Mouse (Mus musculus): Measurements from ENCODE around the gene Zcchc10.
"Not testable (repeated sequence)": the region's sequence is repeated elsewhere in the genome, so short reads cannot be mapped to it uniquely, and the experiment has no call there.

Gene Zcchc10

DNA sequence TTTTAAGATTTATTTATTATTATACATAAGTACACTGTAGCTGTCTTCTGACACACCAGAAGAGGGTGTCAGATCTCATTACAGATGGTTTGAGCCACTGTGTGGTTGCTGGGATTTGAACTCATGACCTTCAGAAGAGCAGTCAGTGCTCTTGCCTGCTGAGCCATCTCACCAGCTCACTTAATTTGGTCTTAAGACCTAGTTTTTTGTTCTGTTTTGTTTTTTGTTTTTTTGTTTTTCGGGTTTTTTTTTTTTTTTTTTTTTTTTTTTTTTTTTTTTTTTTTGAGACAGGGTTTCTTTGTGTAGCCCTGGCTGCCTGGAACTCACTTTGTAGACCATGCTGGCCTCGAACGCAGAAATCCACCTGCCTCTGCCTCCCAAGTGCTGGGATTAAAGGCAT is 5.9 kb upstream of the Zcchc10 start:
- not testable (repeated sequence) for DNase-seq

DNA sequence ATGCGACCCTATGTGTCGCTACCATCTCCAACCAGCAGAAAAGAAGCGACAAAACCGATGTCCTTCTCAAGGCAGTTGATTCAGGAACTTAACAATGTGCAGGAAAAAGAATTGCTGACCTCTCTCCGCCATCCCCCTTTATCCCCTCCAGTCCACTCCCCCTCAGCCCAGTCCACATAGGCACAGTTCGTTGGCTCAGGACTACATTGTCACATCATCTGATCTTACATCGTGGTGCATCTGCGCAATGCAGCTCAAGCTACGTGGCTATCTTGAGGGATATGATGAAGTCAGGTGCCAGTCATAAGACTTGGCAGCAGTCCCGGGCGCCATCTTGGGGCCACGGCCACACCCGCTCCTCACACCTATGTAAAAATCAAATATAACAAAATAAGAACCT is 4.6 kb upstream of the Zcchc10 start:
- DNase-seq, result not testable (repeated sequence)

DNA sequence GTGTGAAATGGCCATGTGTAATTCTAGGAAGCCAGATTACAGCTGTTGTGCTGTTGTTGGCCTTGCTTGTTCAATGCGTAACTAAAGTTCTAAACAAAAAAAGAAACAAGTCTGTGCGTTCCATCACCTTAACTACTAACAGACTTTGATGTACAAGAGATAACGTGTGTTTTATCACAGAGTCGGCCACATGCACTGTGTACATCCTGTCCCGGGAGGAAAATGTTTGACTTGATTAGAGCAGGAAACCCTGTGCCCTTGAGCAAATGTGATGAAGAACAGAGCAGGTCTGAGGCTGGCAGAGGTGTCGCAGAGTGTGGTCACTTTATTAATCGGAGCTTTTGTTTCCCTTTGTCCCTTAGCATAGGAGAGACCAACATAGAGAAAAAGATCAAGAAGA is 5.8 kb downstream of the Zcchc10 start:
- DNase-seq, result no peak

DNA sequence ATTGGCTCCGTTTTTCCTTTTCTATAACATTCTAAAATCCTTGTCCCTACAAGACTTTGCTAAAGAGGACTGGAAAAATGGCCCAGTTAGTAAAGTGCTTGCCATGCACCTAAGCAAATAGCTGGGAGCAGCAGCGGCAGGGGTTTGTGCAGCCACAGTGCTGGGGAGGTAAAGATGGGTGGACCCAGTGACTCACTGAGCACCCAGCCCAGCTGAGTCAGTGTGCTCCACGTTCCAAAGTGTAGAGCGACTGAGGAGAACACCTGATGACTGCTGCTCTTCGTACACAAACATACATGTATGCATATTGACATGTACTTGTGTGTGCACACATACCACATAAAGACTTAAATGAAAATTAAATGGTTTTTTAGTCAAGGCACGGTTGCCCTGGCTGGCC is 6.6 kb downstream of the Zcchc10 start:
- no peak for DNase-seq

DNA sequence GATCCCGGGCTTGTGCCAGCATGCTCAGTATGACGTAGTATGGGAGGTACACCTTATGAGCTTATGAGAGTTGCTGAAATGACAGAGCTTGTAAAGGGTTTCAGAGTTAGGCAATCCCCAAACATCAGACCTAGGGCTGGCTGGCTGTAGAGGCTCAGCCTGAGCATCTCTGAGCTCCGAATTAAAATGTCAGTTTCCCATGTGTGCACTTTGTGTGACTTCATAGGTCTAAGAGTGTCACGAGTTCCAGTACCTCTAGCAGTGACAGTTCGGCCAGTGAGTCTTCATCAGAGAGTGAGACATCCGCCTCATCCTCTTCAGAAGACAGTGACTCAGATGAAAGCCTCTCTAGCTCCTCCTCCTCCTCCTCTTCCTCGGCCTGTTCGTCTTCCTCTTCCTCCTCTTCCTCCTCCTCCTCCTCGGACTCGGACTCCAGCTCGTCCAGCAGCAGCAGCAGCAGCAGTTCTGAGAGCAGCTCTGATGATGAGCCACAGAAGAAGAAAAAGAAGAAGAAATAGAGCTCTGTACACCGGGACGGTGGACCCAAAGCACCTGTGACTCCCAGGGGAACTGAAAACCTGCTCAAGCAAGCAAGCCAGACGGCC is 7.7 kb downstream of the Zcchc10 start:
- no peak for DNase-seq

DNA sequence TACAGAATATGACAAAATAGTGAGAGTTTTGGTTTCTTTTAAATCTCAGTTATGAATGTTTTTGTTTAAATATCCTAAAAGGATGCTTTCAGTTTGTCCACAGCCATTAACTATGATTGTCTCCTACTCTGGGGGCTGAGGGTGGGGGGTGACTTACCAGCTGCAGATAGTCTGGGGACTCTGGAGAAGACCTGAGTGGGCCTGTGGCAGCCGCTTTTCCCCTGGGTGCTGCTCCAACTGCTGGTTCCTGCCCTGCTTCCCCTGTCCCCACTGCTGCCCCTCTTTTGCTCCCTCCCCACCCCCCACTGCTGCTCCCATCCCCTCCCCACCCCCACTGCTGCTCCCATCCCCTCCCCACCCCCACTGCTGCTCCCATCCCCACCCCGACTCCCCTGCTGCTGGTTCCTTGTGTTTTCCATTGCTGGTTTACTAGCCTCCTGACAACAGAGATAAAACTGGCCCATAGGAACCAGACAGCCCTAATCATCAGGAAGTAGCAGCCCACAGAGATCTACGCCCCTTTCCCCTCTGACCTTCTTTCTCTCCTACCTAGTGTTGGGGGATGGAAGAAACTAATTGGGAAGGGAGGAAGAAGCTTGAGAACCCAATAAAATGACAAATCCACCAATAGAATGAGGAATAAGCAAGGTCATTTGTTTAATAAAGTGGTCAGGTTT is 11.2 kb downstream of the Zcchc10 start:
- DNase-seq, result no peak

DNA sequence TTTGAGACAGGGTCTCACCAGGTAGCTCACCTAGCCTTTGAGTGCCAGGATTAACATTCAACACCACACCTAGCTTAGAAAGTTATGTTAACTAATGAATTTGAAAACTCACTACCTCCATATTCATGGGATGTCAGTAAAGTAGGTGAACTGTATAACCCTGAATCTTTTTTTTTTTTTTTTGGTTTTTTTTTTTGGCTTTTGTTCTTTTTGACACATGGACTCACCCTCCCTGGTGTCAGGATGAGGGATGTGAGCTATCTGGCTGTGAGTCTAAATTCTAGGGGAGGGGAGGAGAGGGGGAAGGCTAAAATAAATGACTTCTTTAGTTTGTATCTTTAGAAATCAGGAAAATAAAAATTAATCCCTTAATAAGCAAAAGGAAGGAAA is 11.7 kb downstream of the Zcchc10 start:
- no peak for DNase-seq

DNA sequence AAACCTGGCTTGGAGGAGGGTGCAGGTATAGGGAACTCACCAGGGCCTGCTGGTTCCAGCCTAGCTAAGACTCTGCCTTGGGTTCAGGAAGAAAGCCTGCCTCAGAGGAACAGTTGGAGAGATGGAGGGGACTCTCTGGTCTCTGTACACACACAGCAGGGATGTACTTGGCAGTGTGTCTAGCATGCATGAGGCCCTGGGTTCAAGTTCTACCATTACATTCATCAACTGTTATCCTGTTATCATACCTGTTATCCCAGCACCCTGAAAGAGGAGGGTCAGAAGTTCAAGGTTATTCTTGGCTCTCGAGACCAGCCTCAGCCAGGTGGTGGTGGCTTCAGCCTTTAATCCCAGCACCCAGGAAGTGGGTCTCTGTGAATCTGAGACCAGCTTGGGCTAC is 12.4 kb downstream of the Zcchc10 start:
- no peak for DNase-seq

DNA sequence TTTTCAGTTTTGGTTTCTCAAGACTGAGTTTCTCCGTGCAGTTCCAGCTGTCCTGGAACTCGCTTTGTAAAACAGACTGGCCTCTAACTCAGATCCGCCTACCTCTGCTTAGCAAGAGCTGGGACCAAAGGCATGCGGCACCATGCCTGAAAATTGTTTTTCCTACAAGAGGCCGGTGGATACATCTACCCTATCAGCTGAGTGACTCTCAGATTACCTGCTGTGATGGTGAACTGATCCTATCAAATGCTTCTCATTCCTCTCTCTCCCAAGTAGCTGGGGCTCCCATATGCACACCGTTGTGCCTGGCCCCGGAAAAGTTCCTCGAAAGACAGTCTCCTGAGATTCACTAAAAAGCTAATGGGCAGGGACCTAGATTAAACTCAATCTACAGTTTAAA is 13.2 kb downstream of the Zcchc10 start:
- no peak for DNase-seq

DNA sequence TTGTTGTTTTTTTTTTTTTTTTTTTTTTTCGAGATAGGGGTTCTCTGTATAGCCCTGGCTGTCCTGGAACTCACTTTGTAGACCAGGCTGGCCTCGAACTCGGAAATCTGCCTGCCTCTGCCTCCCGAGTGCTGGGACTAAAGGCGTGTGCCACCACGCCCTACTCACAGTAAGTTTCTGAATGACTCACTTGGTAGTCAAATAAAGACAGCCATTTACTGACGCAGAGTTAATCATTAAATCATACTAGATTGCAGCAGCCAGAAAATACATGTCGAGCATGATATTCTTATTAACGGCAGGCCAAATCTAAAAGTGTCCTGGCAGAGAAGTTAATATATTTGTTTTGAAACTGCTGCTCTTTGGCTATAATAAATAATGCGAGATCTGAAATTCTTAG is 16.5 kb downstream of the Zcchc10 start:
- not testable (repeated sequence) for DNase-seq

DNA sequence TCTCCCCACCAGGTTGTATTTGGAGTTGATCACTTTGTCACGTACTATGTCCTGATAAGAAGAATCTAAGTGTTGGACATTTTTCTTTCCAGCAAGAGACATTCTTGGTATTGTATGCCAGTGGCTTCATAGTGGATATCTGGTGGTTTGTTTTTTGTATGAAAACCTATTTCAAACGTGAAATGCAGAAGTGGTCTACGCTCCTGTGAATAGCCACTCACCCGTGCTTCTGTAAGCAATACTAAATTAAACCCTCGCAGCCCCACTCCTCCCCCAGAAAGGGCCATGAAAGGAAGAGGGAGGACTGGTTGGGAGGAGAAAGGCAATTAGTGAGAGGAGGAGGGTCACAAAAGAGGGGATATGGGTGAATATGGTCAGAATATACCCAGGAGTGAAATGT is 18.2 kb downstream of the Zcchc10 start:
- DNase-seq, result no peak

DNA sequence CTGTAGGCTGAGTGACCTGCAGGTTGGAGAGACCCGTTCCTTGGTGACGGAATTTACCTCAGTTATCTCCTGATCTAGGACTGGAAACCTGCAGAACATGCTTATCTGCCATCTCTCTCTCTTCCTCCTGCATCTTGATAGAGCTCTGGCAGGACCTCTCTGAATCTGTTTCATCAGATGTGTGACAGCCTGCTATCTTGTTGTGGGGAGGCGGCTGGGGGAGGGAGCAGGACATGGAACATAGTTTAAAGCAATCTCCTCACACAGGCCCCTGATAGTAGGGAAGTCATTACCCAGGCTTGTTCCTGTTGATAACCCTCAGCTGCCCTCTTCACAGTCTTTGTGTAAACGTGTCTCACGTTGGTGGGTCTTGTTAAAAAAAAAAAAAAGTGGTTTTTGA is 20.8 kb downstream of the Zcchc10 start:
- DNase-seq, result peak; percentile 44

DNA sequence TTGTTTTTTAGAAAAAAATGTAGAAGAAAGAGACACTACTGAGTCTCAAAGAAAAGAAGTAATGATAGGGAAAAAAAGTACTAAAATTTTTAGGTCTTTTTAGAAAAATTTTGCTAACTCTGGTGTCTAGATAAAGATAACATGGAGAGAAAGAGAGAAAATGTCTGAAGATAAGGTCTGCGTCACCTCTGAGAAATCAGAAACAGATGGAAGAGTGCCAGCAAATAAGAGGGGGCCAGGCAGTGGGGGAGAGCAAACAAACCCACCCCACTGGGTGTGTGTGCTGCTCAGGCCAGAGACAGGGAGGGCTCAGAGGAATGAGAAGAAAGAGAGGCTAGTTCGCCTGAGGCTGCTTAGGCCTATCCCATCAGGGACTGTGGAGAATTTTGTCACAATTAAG is 21.3 kb downstream of the Zcchc10 start:
- no peak for DNase-seq

DNA sequence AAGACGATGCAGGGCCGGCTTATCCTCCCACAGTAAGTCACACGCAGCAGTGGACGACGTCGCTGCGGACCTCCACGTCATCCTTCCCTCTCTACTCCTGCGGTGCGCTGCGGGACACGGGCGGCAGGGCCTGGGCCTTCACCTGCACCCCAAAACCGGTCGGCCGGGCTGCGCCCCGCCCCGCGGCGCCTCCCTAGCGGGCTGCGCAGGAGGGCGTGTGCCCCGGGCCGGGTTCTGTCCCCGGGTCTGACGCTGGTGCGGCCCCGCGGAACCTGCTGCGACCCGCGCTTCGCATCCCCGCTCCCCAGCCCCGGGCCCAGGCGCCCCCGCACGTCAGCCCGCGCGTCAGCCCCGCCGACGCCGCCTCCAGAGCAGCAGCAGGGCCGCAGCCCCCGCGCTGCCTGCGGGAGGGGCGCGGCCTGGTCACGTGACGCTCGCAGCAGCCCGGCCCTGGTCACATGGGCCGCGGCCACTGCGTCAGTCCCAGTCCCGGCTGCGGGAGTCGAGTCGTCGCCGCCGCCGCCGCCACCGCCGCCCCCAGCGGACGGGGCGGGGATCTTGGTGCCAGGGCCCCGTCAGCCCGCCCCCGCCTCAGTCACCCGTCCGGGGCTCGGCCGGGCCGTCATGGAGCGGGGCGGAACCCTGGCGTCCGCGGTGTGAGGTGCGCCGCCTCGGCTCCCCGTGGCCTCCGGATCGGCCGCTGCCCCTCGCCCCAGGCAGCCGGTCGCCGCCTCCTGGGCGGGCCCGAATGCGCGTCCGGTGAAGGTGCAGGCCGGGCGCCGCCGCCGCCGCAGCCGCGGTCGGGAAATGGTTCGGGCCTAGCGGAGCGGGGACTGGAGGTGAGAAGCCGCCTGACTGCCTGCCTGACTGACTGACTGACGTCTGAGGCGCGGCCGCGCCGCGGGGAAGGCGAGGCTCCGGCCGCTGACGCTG is 26.1 kb downstream of the Zcchc10 start, which contains the start of gene Aff4:
Gene Aff4, plus strand, starts transcription at position 543 of the 933 bp plus-strand sequence.
- DNase-seq, result peak; percentile 86

DNA sequence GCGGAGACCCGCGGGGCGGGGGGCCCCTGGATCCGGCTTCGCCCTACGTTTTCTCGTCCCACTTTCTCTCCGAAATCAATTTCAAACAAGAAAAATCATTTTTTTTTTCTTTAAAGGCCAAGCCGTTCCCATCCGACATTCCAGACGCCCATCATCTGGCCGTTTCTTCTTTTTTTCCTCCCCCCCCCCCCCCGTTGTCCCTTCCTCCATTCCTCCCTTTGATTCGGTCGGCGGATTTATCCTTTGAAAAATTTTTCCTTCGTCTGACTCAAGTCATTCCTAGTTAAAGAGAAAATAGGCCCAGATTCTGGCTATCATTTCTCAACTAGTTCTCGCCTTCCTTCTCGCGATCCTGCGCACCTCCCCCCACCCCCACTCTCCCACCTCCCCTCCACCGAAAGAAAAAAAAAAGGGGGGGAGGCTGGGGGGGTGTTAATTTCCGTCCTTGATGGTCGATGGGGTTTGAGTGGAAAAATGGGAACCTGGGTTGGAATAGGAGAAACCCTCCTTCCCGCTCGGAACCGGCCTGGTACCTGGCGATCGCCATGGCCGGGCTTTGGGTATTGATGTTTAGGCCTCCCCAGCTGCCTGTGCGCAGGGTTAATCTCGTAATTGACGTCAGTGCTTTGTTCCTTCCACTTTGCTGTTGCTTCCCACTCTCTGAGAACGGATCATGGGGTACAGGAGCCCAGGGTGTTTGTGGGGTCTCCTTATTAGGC is 26.9 kb downstream of the Zcchc10 start:
- peak; percentile 66 for DNase-seq

DNA sequence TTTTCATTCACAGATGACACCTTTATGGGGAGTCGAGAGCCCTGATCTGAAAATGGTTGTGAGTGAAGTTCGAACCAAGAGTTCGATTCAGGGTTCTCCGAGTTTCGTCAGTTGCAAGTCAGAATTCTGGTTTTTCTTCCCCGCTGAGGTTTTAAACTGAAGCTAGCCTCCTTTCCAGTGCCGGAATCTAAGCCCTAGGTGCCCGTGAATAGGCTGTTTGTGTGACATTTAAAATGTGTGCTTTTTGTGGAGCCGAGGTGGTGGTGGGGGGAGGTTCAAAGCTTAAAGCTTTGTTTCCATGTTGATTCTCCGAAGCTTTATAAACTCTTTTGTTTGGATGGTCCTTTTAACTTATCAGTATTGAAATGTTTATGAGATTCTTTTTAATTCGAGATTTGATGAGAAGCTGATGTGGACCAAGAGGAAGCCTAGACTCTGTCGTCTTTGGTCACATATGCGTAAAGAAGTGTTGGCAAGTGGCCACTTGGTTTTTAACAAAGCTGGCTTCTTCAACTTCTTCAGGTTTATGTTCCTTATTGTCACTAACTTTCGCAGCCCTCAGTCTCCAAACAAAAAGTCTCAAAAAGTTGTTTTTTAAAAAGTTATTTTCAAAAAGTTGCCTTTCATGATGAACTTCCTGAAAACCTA is 27.6 kb downstream of the Zcchc10 start:
- no peak for DNase-seq

DNA sequence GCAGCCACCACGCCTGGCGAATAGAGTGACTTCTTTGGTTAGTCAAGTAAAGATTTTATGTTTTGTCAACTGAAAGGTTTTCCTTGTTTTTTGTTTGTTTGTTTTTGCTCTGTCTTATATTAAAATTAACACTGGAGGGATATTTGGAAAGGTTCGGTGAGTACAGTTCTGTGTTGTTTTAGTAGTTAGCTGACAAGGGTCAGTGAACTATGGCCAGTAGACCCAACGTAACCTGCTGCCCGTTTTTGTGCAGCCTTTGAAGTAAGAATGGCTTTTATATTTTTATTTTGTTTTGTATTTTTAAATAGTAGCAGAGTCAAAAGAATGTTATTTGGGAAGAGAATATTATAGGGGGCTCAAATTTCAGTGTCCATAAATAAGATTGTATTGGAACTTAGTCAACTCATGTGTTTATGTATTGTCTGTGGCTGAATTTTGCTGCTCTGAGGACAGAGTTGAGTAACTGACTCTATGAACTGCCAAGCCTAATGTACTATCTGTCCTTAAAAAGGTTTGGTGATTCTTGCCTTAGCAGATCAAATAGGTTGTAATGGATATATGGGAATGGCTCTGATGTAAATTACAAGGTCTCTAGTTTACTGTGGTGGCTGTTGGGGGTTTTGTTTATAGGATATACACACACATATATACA is 34.2 kb downstream of the Zcchc10 start:
- DNase-seq, result no peak

DNA sequence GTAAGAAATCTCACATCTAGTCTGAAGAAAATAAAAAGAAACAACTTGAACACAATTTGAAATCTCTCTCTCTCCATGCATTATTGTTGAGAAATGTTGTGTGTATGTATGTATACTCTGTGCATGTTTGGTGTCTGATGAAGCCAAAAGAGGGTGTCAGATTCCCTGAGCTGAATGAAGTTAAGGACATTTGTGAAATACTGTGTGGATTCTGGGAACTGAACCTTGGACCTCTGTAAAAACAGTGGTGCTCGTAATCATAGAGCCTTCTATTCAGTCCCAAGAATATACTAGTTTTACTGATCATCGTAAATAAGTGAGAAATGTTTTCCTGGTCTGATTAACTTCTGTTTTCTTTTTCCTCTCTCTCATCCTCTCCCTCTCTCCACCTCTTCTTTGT is 42.6 kb downstream of the Zcchc10 start:
- no peak for DNase-seq

DNA sequence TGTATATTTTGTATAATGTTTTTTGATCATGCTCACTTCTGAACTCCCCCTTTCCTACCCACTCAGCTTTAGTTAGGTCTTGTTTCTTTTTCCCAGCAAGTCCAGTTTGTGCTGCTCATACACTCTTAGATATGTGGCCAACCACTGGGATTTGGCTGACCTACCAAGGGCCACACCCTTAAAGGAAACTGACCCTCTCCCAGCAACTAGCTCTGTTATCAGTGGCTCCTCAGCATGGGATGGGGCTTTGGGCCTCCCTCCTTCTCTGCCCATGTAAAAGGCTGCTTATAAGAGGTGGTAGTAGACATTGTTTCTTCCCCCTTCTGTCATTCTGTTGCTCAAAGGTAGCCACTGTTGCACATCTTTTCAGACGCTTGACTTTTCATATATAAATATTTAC is 54.4 kb downstream of the Zcchc10 start:
- DNase-seq, result no peak
